Mouse (Mus musculus) thymus, adult 2 months (tissue): Measurements from ENCODE around the gene Rptor.

Source experiments
- CTCF ChIP-seq: fragments of 200-500 bp; IDR thresholded peaks from 2 replicates; pipeline ENCODE4 v1.5.1; 2012; ENCODE audit warnings: mild to moderate bottlenecking, control low read depth, low read length, moderate library complexity, borderline replicate concordance; ENCODE audit not compliant: control insufficient read depth, poor library complexity, insufficient read depth; ENCODE audit errors: extremely low read depth
- POLR2A ChIP-seq: fragments of 200-500 bp; IDR thresholded peaks from 2 replicates; pipeline ENCODE4 v1.6.1; 2012; ENCODE audit warnings: mild to moderate bottlenecking, low read length, control low read depth, moderate library complexity; ENCODE audit not compliant: control insufficient read depth, poor library complexity, insufficient read depth; ENCODE audit errors: extremely low read depth

DNA sequence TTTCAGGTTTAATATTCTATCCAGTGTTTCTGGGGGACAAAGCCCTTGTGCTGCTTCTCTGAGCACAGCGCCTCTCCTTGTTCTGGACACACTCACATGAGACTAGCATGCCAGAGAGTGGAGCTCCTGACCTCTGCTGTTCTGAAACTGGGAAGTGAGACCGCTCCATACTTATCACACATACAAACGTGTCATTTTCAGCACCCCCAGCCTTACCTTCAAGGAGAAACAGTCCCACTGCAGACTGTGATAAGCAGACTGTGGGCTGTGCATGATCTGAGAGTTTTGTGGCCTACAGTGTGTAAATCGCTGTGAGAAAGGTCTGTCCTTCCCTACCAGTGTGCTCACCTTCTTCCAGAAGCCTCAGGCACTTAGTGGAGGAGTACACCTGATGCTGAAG, 168.3 kb downstream of the Rptor start:
- TF ChIP-seq CTCF (no peak), POLR2A (no peak)
